Mouse (Mus musculus) ES-E14 (cell line): ENCODE data around the gene Tmem266. TPM values are rescaled to one million over a fixed set of nuclear protein-coding genes. Genes with fewer than 3 reads are reported as not detected.

ENCODE experiments used
- DNase-seq: peaks from one replicate; pipeline ENCODE4 v3.0.0-alpha.2; 2013; ENCODE audit warnings: low read depth, low spot score
- H3K27ac ChIP-seq: 2 replicates; pipeline ENCODE4 v1.5.1; 2012; ENCODE audit warnings: low read depth, mild to moderate bottlenecking, low read length, moderate library complexity, mixed read lengths; ENCODE audit not compliant: poor library complexity, insufficient read depth, severe bottlenecking
- H3K36me3 ChIP-seq: 2 replicates; pipeline ENCODE4 v1.6.1; 2012; ENCODE audit warnings: mild to moderate bottlenecking, low read length, moderate library complexity, mixed read lengths; ENCODE audit not compliant: control insufficient read depth, poor library complexity, insufficient read depth, severe bottlenecking
- H3K4me1 ChIP-seq, 2 experiments: fragments of 150-350 bp in 1 of 2; sonication (generic) in 1 of 2; 2 replicates each; pipeline ENCODE4 v1.6.1; 2012; ENCODE audit warnings: low read length in 2 of 2, mild to moderate bottlenecking in 1 of 2, mixed read lengths in 1 of 2; ENCODE audit not compliant: control insufficient read depth in 2 of 2, insufficient read depth in 2 of 2, poor library complexity in 1 of 2
- H3K4me3 ChIP-seq, 2 experiments: fragments of 150-350 bp in 1 of 2; sonication (generic) in 1 of 2; 2 replicates each; pipeline ENCODE4 v1.5.1; 2012; ENCODE audit warnings: low read length in 2 of 2, low read depth in 1 of 2, mild to moderate bottlenecking in 1 of 2, mixed read lengths in 1 of 2; ENCODE audit not compliant: insufficient read depth in 1 of 2, poor library complexity in 1 of 2, severe bottlenecking in 1 of 2
- H3K9ac ChIP-seq: 2 replicates; pipeline ENCODE4 v1.6.1; 2012; ENCODE audit warnings: low read depth, mild to moderate bottlenecking, low read length, mixed read lengths; ENCODE audit not compliant: poor library complexity, insufficient read depth, severe bottlenecking
- H3K9me3 ChIP-seq: fragments of 150-350 bp; sonication (generic); 2 replicates; pipeline ENCODE4 v1.6.1; 2012; ENCODE audit warnings: low read depth, mild to moderate bottlenecking, low read length; ENCODE audit not compliant: control insufficient read depth, insufficient read depth
- CHD2 ChIP-seq: IDR thresholded peaks from 2 replicates; pipeline ENCODE4 v1.6.1; 2014; ENCODE audit warnings: mild to moderate bottlenecking, low read depth, low read length, inconsistent platforms
- HCFC1 ChIP-seq: IDR thresholded peaks from 2 replicates; pipeline ENCODE4 v1.6.1; 2012; ENCODE audit warnings: low read length, inconsistent platforms, borderline replicate concordance; ENCODE audit not compliant: insufficient read depth
- MAFK ChIP-seq: IDR thresholded peaks from 2 replicates; pipeline ENCODE4 v1.6.1; 2014; ENCODE audit warnings: mild to moderate bottlenecking, low read depth, low read length, inconsistent platforms; ENCODE audit not compliant: insufficient read depth
- ZC3H11A ChIP-seq: IDR thresholded peaks from 2 replicates; pipeline ENCODE4 v1.6.1; 2012; ENCODE audit warnings: low read depth, mild to moderate bottlenecking, inconsistent platforms, low read length, borderline replicate concordance
- ZNF384 ChIP-seq: IDR thresholded peaks from 2 replicates; pipeline ENCODE4 v1.6.1; 2012; ENCODE audit warnings: low read depth, low read length, inconsistent platforms
- in situ Hi-C, 2 experiments: fragments of 600-800 bp; cut with MboI; formaldehyde crosslinking; loops; one replicate each; pipeline ENCODE4 v1.15.1; 2025; ENCODE audit warnings: low sequenced_read_pairs in 2 of 2, inconsistent platforms in 1 of 2; ENCODE audit not compliant: unreplicated experiment in 2 of 2
- total RNA-seq: library from RNA; depleted of rRNA; stranded (reverse); fragments of 300-350 nt; gene quantifications from 2 replicates; pipeline ENCODE4 v1.2.3, GENCODE M21; 2012

The Tmem266 gene
- total RNA-seq, 1 experiment: 0.85 TPM

- no peak overlapping the region for H3K4me3 ChIP-seq
- TF ChIP-seq ZC3H11A (no peak), MAFK (no peak), CHD2 (no peak), ZNF384 (no peak), HCFC1 (no peak)
- H3K9ac ChIP-seq: no peak overlapping the region
- in situ Hi-C loops: no loop called here
- H3K36me3 ChIP-seq: no peaks in the 10 kb centered on the region; the same call in 1 of the 2 replicates
- no peak for DNase-seq
- H3K9me3 ChIP-seq: no peaks in the 10 kb centered on the region
- no peak overlapping the region for H3K27ac ChIP-seq
- H3K4me1 ChIP-seq: peaks cover 4 to 8% of the 10 kb centered on the region in 2 experiments; a peak in 2 of 4 replicates
Measured at GRCm38 (mm10) chr9:55447509-55447908, 120.8 kb downstream of the Tmem266 start.

- in situ Hi-C loops: no loop called here
- no peak for DNase-seq
- Histone ChIP-seq H3K4me1 (peaks cover 4 to 8% of the 10 kb centered on the region in 2 experiments; a peak in 2 of 4 replicates), H3K9me3 (no peaks in the 10 kb centered on the region), H3K27ac (no peak overlapping the region), H3K4me3 (no peak overlapping the region), H3K36me3 (no peaks in the 10 kb centered on the region; the same call in 1 of the 2 replicates), H3K9ac (no peak overlapping the region)
- no peak for TF ChIP-seq HCFC1
- no peak for TF ChIP-seq CHD2
- TF ChIP-seq ZC3H11A: no peak
- no peak for TF ChIP-seq ZNF384
- TF ChIP-seq MAFK: no peak
Measured at GRCm38 (mm10) chr9:55449108-55449507, 122.4 kb downstream of the Tmem266 start.

- no peaks in the 10 kb centered on the region; the same call in 1 of the 2 replicates for H3K36me3 ChIP-seq
- no peak overlapping the region for H3K9ac ChIP-seq
- no peak for TF ChIP-seq ZNF384
- no peak for TF ChIP-seq HCFC1
- TF ChIP-seq ZC3H11A: no peak
- TF ChIP-seq MAFK: no peak
- no peak for TF ChIP-seq CHD2
- H3K4me1 ChIP-seq: peaks cover 4 to 8% of the 10 kb centered on the region in 2 experiments; a peak in 2 of 4 replicates
- no peak overlapping the region for H3K27ac ChIP-seq
- no peak overlapping the region for H3K4me3 ChIP-seq
- H3K9me3 ChIP-seq: no peaks in the 10 kb centered on the region
- DNase-seq: no peak
- in situ Hi-C loops: no loop called here
Measured at GRCm38 (mm10) chr9:55450035-55450434, 123.3 kb downstream of the Tmem266 start.

- Histone ChIP-seq H3K9ac (no peak overlapping the region), H3K4me3 (no peak overlapping the region), H3K9me3 (no peaks in the 10 kb centered on the region), H3K4me1 (peaks cover 4 to 7% of the 10 kb centered on the region in 2 experiments; a peak in 2 of 4 replicates), H3K27ac (no peak overlapping the region), H3K36me3 (no peaks in the 10 kb centered on the region; the same call in 1 of the 2 replicates)
- in situ Hi-C loops: no loop called here
- TF ChIP-seq MAFK (no peak), HCFC1 (no peak), ZC3H11A (no peak), CHD2 (no peak), ZNF384 (no peak)
- no peak for DNase-seq
Measured at GRCm38 (mm10) chr9:55451426-55451825, 124.7 kb downstream of the Tmem266 start.

- Histone ChIP-seq H3K4me3 (no peak overlapping the region), H3K27ac (no peak overlapping the region), H3K9me3 (no peaks in the 10 kb centered on the region), H3K4me1 (peaks cover 4% of the 10 kb centered on the region in 2 experiments; a peak in 2 of 4 replicates), H3K36me3 (no peaks in the 10 kb centered on the region; the same call in 1 of the 2 replicates), H3K9ac (no peak overlapping the region)
- DNase-seq: no peak
- TF ChIP-seq MAFK (no peak), HCFC1 (no peak), CHD2 (no peak), ZNF384 (no peak), ZC3H11A (no peak)
- in situ Hi-C loops: no loop called here
Measured at GRCm38 (mm10) chr9:55452906-55453305, 126.2 kb downstream of the Tmem266 start.
